Mouse (Mus musculus) Patski (cell line): Measurements from ENCODE around the gene Vti1a. TPM values are rescaled to one million over a fixed set of nuclear protein-coding genes. Genes with fewer than 3 reads are reported as not detected.
A peak's percentile ranks its signal among the peaks of the same experiment; 100 is the strongest.

Source experiments
- ATAC-seq: fragments of 100-300 bp; one replicate; pipeline ENCODE4 v1.8.0; 2021
- CTCF ChIA-PET: fragments of 350-600 bp; sonication (Branson Sonifier 250); formaldehyde crosslinking; loops from one replicate; lab custom pipeline; 2022; ENCODE audit warnings: inconsistent platforms; lab: Charles Lee
- POLR2A ChIA-PET: fragments of 350-600 bp; sonication (Branson Sonifier 250); formaldehyde crosslinking; loops from one replicate; lab custom pipeline; 2022; ENCODE audit warnings: antibody characterized with exemption, inconsistent platforms; lab: Charles Lee
- DNase-seq: peaks from one replicate; pipeline ENCODE4 v3.0.0-alpha.2; 2011; ENCODE audit warnings: low read depth, low spot score
- H3K27me3 ChIP-seq: fragments of 371-371 bp; one replicate; pipeline ENCODE4 v1.5.1; 2021
- CTCF ChIP-seq: fragments of 100-300 bp; IDR thresholded peaks from one replicate; pipeline ENCODE4 v1.5.1; 2021
- in situ Hi-C: fragments of 300-500 bp; cut with MboI; formaldehyde crosslinking; loops from 3 replicates; pipeline ENCODE4 v1.11.1; 2018; ENCODE audit warnings: low pct_unique_long_range_greater_than_20kb, mixed read lengths
- polyA plus RNA-seq: library from polyadenylated mRNA; unstranded; gene quantifications from one replicate; pipeline ENCODE4 v1.2.3, GENCODE M21; 2021

Vti1a gene
- polyA plus RNA-seq, 1 experiment from 2014 or later: 41.4 TPM

GRCm38 (mm10) chr19:55331776-55332175 is 15.7 kb downstream of the Vti1a start:
- POLR2A ChIA-PET: interaction anchor here (0.7 kb wide), 1 partner anchor 7 kb away, joined by 4 read pairs; no protein-coding TSS in a partner anchor
- no peak for DNase-seq
- TF ChIP-seq CTCF: no peak
- ATAC-seq: no peak
- no peaks in the 10 kb centered on the region for H3K27me3 ChIP-seq
- in situ Hi-C loops: loop anchor here (10.0 kb wide), 1 partner anchor 863 kb away; no protein-coding TSS in a partner anchor
- CTCF ChIA-PET: interaction anchor here (0.7 to 4.1 kb wide), 14 partner anchors 7 to 870 kb away, joined by 3 to 19 read pairs (median 7); no protein-coding TSS in a partner anchor

GRCm38 (mm10) chr19:55332641-55333268 is 16.7 kb downstream of the Vti1a start:
- no peak for DNase-seq
- in situ Hi-C loops: loop anchor here (10.0 kb wide), 1 partner anchor 862 kb away; no protein-coding TSS in a partner anchor
- peak; percentile 94 for TF ChIP-seq CTCF
- ATAC-seq: peak; percentile 67
- ChIA-PET POLR2A (interaction anchor here (0.6 to 0.7 kb wide), 3 partner anchors 8 to 1000 kb away, joined by 4 to 9 read pairs (median 7); no protein-coding TSS in a partner anchor), CTCF (interaction anchor here (0.6 to 4.1 kb wide), 29 partner anchors 8 to 1532 kb away, joined by 3 to 19 read pairs (median 4); no protein-coding TSS in a partner anchor)
- H3K27me3 ChIP-seq: no peaks in the 10 kb centered on the region

DNA sequence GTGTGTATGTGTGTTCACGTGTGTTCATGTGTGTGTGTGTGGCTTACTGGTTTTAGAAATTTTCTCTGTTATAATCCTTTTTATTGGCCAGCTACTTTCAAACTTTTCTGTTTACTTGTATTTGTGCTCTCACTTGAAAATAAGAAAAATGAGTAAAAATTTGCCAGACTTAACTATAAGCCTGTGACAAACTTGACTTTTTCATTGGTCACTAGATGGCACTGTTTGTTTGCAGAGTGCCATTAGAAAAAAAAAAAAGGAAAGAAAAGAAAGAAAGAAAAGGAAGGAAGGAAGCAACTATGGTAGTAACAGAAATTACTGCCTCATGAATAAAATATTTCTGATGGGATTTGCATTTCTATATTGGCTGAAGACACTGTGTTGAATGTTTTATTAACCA is 19.8 kb downstream of the Vti1a start:
- DNase-seq: no peak

GRCm38 (mm10) chr19:55336441-55336840 is 20.3 kb downstream of the Vti1a start:
- H3K27me3 ChIP-seq: no peaks in the 10 kb centered on the region
- CTCF ChIA-PET: interaction anchor here (1.1 to 1.8 kb wide), 5 partner anchors 10 to 865 kb away, joined by 3 to 6 read pairs (median 4); no protein-coding TSS in a partner anchor
- POLR2A ChIA-PET: no interaction called here
- no peak for ATAC-seq
- TF ChIP-seq CTCF: no peak
- in situ Hi-C loops: loop anchor here (5.0 to 10.0 kb wide), 4 partner anchors 556 to 916 kb away; no protein-coding TSS in a partner anchor
- DNase-seq: no peak

More for the DNA sequence above, 19.8 kb downstream of the Vti1a start:
- TF ChIP-seq CTCF: peak; percentile 58
- CTCF ChIA-PET: interaction anchor here (1.1 to 1.8 kb wide), 4 partner anchors 10 to 799 kb away, joined by 3 to 5 read pairs (median 4); no protein-coding TSS in a partner anchor
- ATAC-seq: no peak
- H3K27me3 ChIP-seq: no peaks in the 10 kb centered on the region
- in situ Hi-C loops: loop anchor here (5.0 to 10.0 kb wide), 4 partner anchors 556 to 916 kb away; no protein-coding TSS in a partner anchor
- POLR2A ChIA-PET: no interaction called here

- no peak for ATAC-seq
- CTCF ChIA-PET: interaction anchor here (1.5 to 1.8 kb wide), 2 partner anchors 11 to 864 kb away, joined by 4 to 6 read pairs; no protein-coding TSS in a partner anchor
- H3K27me3 ChIP-seq: no peaks in the 10 kb centered on the region
- in situ Hi-C loops: loop anchor here (5.0 to 10.0 kb wide), 4 partner anchors 555 to 915 kb away; no protein-coding TSS in a partner anchor
- DNase-seq: no peak
- POLR2A ChIA-PET: no interaction called here
- TF ChIP-seq CTCF: no peak
These were observed 21.0 kb downstream of the Vti1a start for GRCm38 (mm10) chr19:55337066-55337465.

DNA sequence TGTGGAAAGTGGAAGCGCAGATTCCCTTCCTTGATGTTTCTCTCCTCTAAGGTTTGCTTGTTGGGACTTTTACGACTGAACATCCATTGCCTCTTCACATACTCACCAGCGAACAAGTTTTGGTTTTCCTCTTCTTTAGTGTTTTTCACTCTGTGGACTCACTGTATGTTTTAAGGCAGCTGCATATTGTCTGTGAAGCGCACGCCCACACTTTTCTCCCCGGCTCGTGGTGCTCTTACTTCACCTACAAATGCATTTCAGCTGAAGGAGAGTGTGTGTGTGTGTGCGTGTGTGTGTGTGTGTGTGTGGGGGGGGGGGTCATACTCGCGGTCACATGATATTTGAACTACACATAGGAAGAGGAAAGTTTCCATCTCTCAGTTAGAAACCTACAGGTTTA is 21.6 kb downstream of the Vti1a start:
- POLR2A ChIA-PET: no interaction called here
- in situ Hi-C loops: loop anchor here (5.0 to 10.0 kb wide), 4 partner anchors 555 to 915 kb away; no protein-coding TSS in a partner anchor
- H3K27me3 ChIP-seq: no peaks in the 10 kb centered on the region
- ATAC-seq (no peak), DNase-seq (no peak)
- TF ChIP-seq CTCF: no peak
- CTCF ChIA-PET: interaction anchor here (1.5 to 1.8 kb wide), 2 partner anchors 11 to 864 kb away, joined by 4 to 6 read pairs; no protein-coding TSS in a partner anchor

DNA sequence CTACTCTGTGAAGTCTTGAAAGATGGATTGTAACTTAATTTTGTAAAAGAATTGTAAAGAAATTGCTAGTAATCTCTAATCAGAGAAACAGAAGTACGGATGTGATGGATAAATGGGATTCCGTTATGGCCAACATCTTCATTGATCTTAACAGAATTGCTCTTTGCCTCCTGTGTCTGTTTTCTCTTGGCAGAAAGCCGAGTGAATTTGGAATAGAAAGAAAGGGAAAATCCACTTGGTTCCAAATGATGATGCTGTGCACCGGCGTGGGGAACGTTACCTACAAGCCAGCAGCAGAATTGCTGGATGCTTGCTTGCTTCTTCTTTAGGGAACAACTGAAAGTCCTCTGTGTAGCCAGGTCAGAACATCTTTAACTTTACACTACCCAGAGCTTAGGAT is 24.4 kb downstream of the Vti1a start:
- ATAC-seq (no peak), DNase-seq (no peak)
- CTCF ChIA-PET: no interaction called here
- H3K27me3 ChIP-seq: no peaks in the 10 kb centered on the region
- no peak for TF ChIP-seq CTCF
- POLR2A ChIA-PET: no interaction called here
- in situ Hi-C loops: no loop called here

- in situ Hi-C loops: no loop called here
- ATAC-seq (no peak), DNase-seq (no peak)
- TF ChIP-seq CTCF: peak; percentile 33
- CTCF ChIA-PET: interaction anchor here (1.2 kb wide), 2 partner anchors 9 to 11 kb away, joined by 5 to 7 read pairs; no protein-coding TSS in a partner anchor
- POLR2A ChIA-PET: interaction anchor here (0.7 kb wide), 1 partner anchor 411 kb away, joined by 4 read pairs; no protein-coding TSS in a partner anchor
- H3K27me3 ChIP-seq: no peaks in the 10 kb centered on the region
These were observed 25.3 kb downstream of the Vti1a start for GRCm38 (mm10) chr19:55341377-55341776.

DNA sequence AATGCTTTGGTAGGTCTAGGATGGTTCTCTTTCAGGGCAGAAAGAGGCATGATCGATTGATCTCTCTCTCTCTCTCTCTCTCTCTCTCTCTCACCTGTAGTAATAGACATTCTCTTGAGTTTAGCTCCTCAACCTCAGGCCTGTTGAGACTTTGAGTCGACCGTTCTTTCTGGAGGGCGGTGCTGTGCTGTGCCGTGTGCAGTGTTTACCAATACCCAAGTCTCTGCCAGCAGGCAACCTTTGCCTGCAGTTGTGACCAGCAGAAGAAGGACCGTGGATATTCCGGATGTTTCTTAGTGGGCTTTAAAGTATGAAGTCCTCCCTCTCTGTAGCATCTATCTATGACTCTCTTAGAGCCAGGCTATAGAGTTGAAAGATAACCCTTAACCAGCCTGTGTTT is 26.3 kb downstream of the Vti1a start:
- H3K27me3 ChIP-seq: no peaks in the 10 kb centered on the region
- ChIA-PET POLR2A (no interaction called here), CTCF (interaction anchor here (0.9 to 1.2 kb wide), 3 partner anchors 10 to 13 kb away, joined by 3 to 7 read pairs (median 5); no protein-coding TSS in a partner anchor)
- ATAC-seq (no peak), DNase-seq (no peak)
- TF ChIP-seq CTCF: no peak
- in situ Hi-C loops: no loop called here

DNA sequence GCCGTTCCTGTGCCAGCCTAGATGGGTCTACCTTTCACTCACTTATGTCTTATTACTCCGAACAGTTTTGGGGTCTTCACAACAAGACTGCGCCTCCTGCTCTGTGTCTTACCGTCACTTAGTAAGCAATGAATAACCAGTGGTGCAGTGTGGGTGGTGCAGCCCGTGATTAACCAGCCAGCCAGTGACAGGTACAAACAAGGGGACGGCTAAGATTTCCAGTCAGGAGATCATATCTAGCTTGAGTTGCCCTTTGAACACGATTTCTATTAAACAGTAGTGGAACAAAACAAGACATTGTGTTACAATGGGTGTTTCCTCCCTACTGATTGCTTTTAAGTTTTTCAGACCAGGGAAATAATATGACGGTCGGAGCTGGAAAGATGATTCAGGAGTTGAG is 27.2 kb downstream of the Vti1a start:
- in situ Hi-C loops: no loop called here
- DNase-seq (no peak), ATAC-seq (no peak)
- ChIA-PET POLR2A (no interaction called here), CTCF (interaction anchor here (0.9 kb wide), 2 partner anchors 12 to 859 kb away, joined by 3 read pairs; no protein-coding TSS in a partner anchor)
- no peak for TF ChIP-seq CTCF
- H3K27me3 ChIP-seq: no peaks in the 10 kb centered on the region
